Mouse (Mus musculus): ENCODE results near the gene Vmn1r4.

- TF ChIP-seq CTCF (IDR thresholded peaks at IDR 0.05; ENCODE audit: low read depth), result no peak
- no peak for TF ChIP-seq EP300 (optimal IDR thresholded peaks at IDR 0.05)
These were observed 44.4 kb upstream of the Vmn1r4 start for GRCm38 (mm10) chr6:56879352-56879955.
